Mouse (Mus musculus): ENCODE results near the gene Jak1.
"Not testable (repeated sequence)": the region's sequence is repeated elsewhere in the genome, so short reads cannot be mapped to it uniquely, and the experiment has no call there.

Jak1 gene

GRCm38 (mm10) chr4:101276456-101277070 is 11.5 kb upstream of the Jak1 start:
- DNase-seq (ENCODE audit: low spot score in 2 of 2): no peak

DNA sequence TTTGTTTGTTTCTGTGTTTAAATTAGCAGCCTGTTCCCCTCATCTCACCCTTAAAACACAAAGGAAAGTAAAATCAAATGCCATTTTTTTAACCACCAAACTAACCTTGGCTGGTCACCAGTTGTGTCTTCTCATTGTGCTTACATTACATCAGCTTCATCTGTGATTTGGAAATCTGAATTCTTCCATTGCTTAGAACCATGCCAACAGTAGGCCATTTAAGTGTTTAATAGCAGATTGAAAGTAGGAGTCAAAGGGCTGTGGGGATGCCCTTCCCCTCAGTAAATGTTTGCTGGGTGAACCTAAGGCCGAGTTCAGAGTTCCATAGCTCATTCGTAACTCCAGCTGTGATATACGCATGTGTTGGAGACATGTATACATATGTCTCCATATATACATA is 10.8 kb upstream of the Jak1 start:
- no peak for DNase-seq (ENCODE audit: low spot score in 2 of 2)

DNA sequence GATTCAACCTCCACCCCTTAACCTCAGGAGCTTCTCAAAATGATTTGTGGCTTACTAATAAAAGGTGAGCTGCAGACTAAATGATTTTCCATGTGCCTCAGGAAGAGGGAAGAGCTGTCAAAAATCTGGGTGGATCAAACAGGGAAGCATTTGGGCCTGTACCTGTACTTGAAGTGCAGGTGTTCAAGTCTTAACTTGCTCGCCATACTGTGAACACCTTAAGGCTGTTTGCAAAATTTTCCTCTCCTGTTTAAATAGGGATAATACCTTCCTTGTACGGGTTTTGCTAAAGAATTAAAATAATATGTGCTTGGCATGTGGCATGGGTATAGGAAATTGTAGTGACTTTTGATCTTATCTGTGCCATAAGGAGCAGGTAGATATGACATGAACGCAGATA is 5.7 kb upstream of the Jak1 start:
- no peak for DNase-seq (ENCODE audit: low spot score in 2 of 2)

DNA sequence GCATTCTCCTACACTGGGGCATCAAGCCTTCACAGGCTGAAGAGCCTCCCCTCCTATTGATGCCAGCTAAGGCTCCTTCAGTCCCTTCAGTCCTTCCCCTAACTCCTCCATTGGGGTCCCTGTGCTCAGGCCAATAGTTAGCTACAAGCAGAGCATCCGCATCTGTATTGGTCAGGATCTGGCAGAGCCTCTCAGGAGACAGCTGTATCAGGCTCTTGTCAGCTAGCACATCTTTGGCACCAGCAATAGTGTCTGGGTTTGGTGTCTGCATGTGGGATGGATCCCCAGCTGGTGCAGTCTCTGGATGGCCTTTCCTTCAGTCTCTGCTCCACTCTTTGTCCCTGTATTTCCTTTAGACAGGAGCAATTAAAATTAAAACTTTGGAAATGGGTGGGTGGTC is 3.4 kb upstream of the Jak1 start:
- DNase-seq (ENCODE audit: low spot score in 2 of 2): not testable (repeated sequence)

GRCm38 (mm10) chr4:101265523-101265922 is 441 bp upstream of the Jak1 start:
- no peak for DNase-seq (ENCODE audit: low spot score in 2 of 2)

- no peak for DNase-seq (ENCODE audit: low spot score in 2 of 2)
Measured at GRCm38 (mm10) chr4:101263968-101264740, 928 bp downstream of the Jak1 start.

GRCm38 (mm10) chr4:101261596-101261995 is 3.5 kb downstream of the Jak1 start:
- DNase-seq (ENCODE audit: low spot score in 2 of 2): no peak

- DNase-seq (ENCODE audit: low spot score in 2 of 2): no peak
Measured at GRCm38 (mm10) chr4:101260744-101261291, 4.3 kb downstream of the Jak1 start.

- DNase-seq (ENCODE audit: low spot score in 2 of 2): no peak
Measured at GRCm38 (mm10) chr4:101256526-101257210, 8.4 kb downstream of the Jak1 start.

GRCm38 (mm10) chr4:101254606-101255349 is 10.3 kb downstream of the Jak1 start:
- DNase-seq (ENCODE audit: low spot score in 2 of 2): no peak

- no peak for DNase-seq (ENCODE audit: low spot score in 2 of 2)
Measured at GRCm38 (mm10) chr4:101254015-101254414, 11.1 kb downstream of the Jak1 start.

DNA sequence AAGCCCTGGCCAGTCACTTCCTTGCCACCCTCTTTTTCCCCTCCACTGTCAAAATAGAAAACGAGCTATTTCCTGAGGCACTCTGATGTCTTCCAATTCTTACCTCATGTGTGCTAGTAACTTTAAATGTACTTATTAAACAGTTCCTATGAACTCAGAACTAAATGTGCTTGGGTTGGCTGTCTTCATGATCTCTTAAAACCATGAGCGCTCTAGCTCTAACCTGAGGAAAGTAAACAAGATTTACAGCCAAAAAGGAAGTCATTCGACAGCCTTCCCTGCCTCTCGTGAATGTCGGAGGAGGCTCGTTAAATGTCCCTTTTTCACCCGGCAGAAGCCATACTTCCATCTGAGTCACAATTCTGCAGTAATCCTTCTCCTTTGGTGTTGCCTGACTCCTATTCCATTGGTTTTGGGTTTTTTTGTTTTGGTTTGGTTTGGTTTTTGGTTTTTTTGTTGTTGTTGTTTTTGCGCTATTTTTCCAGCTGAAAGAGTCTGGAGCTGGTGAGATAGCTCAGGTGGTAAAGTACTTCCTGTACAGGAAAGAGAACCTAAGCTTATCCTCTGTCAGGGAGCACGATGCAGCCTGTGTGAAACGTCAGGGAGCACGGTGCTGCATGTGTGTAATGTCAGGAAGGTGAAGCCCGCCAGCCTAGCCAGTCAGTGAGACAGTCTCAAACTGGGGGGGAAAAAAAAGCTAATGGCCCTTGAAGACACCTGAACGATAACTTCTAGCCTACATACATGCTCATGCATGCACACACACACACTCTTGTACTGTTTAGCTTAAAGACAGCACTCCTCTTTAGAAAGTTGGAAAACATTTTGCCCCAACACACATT is 12.1 kb downstream of the Jak1 start:
- no peak for DNase-seq (ENCODE audit: low spot score in 2 of 2)

DNA sequence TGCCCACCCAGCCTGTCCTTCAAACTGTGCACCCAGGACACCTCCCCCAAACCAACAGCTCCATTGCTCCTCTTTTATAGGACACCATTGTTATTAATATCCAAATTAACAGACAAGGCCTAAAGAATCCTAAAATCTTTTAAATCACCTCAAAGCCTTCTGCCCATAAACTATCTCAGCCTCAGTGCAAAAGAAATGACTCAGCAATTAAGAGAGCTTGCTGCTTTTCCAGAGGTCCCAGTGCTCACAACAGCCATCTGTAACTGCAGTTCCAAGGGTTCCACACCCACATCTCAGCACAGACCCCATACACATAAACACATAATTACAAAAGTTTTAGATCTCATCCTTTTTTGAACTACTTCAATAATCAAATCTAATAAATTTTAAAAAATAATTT is 13.1 kb downstream of the Jak1 start:
- DNase-seq (ENCODE audit: low spot score in 2 of 2): no peak

- no peak for DNase-seq (ENCODE audit: low spot score in 2 of 2)
Measured at GRCm38 (mm10) chr4:101249977-101250743, 14.9 kb downstream of the Jak1 start.

DNA sequence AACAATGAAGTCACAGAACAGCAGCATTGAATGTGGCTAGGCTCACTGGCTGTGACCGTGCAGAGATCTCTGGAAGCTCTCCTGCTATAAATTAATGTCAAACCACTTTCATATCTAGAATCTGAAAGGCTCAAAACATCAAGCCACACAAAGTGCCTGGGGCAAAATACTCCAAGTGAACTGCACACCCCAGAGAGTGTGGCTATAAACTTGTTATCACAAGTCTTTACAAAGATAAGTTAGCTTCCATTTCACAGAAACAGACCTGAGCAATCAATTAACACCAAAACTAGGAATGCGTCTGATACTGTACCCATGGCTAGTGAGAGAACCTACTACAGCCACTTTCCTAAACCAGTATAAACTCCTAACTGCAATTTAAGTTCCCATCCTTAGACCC is 17.7 kb downstream of the Jak1 start:
- no peak for DNase-seq (ENCODE audit: low spot score in 2 of 2)

GRCm38 (mm10) chr4:101246569-101246968 is 18.5 kb downstream of the Jak1 start:
- no peak for DNase-seq (ENCODE audit: low spot score in 2 of 2)

DNA sequence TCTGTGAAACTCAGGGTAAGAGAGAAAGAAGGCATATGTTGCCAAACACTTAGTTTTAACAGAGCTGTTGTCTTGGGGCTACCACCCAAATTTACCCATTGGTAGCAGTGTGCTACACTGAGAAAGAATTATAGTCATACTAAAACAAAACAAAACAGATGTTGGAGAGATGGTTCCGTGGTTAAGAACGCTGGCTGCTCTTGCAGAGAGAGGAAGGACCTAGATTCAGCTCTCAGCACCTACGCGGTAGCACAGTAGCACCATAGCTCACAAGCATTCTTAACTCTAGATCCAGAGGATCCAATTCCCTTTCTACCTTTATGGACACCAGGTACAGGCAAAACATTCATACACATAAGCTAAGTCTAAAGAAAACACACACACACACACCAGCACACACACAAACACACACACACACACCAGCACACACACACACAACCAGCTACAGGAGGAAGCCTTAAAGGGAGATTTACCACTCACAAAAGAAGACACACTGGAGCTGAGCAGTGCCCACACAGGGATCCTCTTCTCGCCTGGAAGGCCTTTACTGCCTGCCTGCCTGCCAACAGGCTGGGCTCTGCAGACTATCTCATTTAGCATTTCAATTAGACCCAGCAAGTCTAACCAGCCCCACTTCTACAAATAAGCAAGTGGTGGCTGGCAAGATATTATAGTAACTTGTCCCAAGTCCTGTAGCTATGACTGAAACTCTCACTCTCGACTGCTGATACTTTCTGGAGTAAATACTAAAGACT is 20.6 kb downstream of the Jak1 start:
- DNase-seq (ENCODE audit: low spot score in 2 of 2): no peak

DNA sequence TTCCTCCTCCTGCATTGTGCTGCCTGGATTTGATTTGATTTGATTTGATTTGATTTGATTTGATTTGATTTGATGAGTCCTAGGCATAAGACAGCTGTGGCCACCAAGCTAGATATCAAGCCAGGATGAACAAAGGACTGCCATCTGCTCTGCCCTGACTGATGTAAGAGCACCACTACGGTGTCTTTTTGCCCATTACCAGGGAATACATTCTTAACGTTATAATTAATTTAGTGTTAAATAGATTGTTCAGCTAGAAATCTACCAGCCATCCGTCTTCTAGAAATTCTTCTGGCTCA is 24.3 kb downstream of the Jak1 start:
- no peak for DNase-seq (ENCODE audit: low spot score in 2 of 2)

- DNase-seq (ENCODE audit: low spot score in 2 of 2): no peak
Measured at GRCm38 (mm10) chr4:101240163-101240874, 24.8 kb downstream of the Jak1 start.
